Mouse (Mus musculus) embryonic facial prominence, embryonic 10.5 days (tissue): ENCODE data around the gene F2rl1. TPM values are rescaled to one million over a fixed set of nuclear protein-coding genes. Genes with fewer than 3 reads are reported as not detected.
A peak's percentile ranks its signal among the peaks of the same experiment; 100 is the strongest.
"Not testable (repeated sequence)": the region's sequence is repeated elsewhere in the genome, so short reads cannot be mapped to it uniquely, and the experiment has no call there.

Source experiments
- DNase-seq: peaks from one replicate; pipeline ENCODE4 v3.0.0-alpha.2; 2017; ENCODE audit warnings: low spot score
- H3K27ac ChIP-seq: fragments of 300-500 bp; sonication (generic); replicated peaks from 2 replicates; pipeline ENCODE4 v1.5.1; 2016; ENCODE audit warnings: mild to moderate bottlenecking
- H3K27me3 ChIP-seq: fragments of 300-500 bp; sonication (generic); replicated peaks from 2 replicates; pipeline ENCODE4 v1.6.1; 2016; ENCODE audit warnings: low read depth, mild to moderate bottlenecking; ENCODE audit not compliant: poor library complexity, severe bottlenecking
- H3K36me3 ChIP-seq: fragments of 300-500 bp; sonication (generic); replicated peaks from 2 replicates; pipeline ENCODE4 v1.6.1; 2016; ENCODE audit warnings: mild to moderate bottlenecking, moderate library complexity
- H3K4me1 ChIP-seq: fragments of 300-500 bp; sonication (generic); 2 replicates; pipeline ENCODE4 v1.6.1; 2016
- H3K4me3 ChIP-seq: fragments of 300-500 bp; sonication (generic); 2 replicates; pipeline ENCODE4 v1.5.1; 2016; ENCODE audit warnings: mild to moderate bottlenecking, moderate library complexity
- H3K9me3 ChIP-seq: fragments of 300-500 bp; sonication (generic); 2 replicates; pipeline ENCODE4 v1.6.1; 2016; ENCODE audit warnings: mild to moderate bottlenecking
- WGBS: fragments of 180-500 bp; shearing (Covaris S2); methylation state at CpG from one replicate; pipeline ENCODE4 v1.1.7; 2016; 5-methylcytosine and 5-hydroxymethylcytosine counted together
- polyA plus RNA-seq: library from polyadenylated mRNA; unstranded; fragments of >200 nt; fragmentation: Nextera tagmentation; extraction: Ambion mirVana; gene quantifications from 2 replicates; pipeline ENCODE4 v1.2.1, GENCODE M21; 2016

The F2rl1 gene
- polyA plus RNA-seq, 1 experiment from 2014 or later: 0.19 TPM

- peak; percentile 79 for DNase-seq
- Histone ChIP-seq H3K4me3 (peak overlapping the region; percentile 41), H3K27ac (peak overlapping the region; percentile 68)
These were observed 23.3 kb upstream of the F2rl1 start for GRCm38 (mm10) chr13:95548291-95548789.

GRCm38 (mm10) chr13:95547090-95547611 lies 22.1 kb upstream of the F2rl1 start:
- 0 out of 2 replicates have a peak overlapping the region, but pooled peaks have one; percentile 9 for H3K4me3 ChIP-seq
- DNase-seq: peak; percentile 74
- H3K27ac ChIP-seq: peak overlapping the region; percentile 68; the same call in 1 of the 2 replicates
- peaks cover 3% of the 10 kb centered on the region; the same call in 1 of the 2 replicates for H3K27me3 ChIP-seq
- WGBS: 30% methylated on average over 12 of the region's 12 CpGs
- H3K36me3 ChIP-seq: no peaks in the 10 kb centered on the region
- no peaks in the 10 kb centered on the region for H3K9me3 ChIP-seq
- peaks cover 44% of the 10 kb centered on the region for H3K4me1 ChIP-seq

More at GRCm38 (mm10) chr13:95548291-95548789, 23.3 kb upstream of the F2rl1 start:
- no peaks in the 10 kb centered on the region for H3K9me3 ChIP-seq
- WGBS: 24% methylated on average over 20 of the region's 20 CpGs
- H3K27me3 ChIP-seq: peaks cover 3% of the 10 kb centered on the region; the same call in 1 of the 2 replicates
- no peaks in the 10 kb centered on the region for H3K36me3 ChIP-seq
- H3K4me1 ChIP-seq: peaks cover 44% of the 10 kb centered on the region

- Histone ChIP-seq H3K36me3 (no peaks in the 10 kb centered on the region), H3K27ac (peak overlapping the region; percentile 68; the same call in 1 of the 2 replicates), H3K9me3 (no peaks in the 10 kb centered on the region), H3K4me3 (no peak overlapping the region), H3K4me1 (peaks cover 44% of the 10 kb centered on the region), H3K27me3 (peaks cover 3% of the 10 kb centered on the region; the same call in 1 of the 2 replicates)
- DNase-seq: no peak
- WGBS: 81% methylated on average over 6 of the region's 6 CpGs
These were observed 21.2 kb upstream of the F2rl1 start for GRCm38 (mm10) chr13:95546251-95546650.

GRCm38 (mm10) chr13:95545729-95546186 lies 20.7 kb upstream of the F2rl1 start:
- Histone ChIP-seq H3K9me3 (no peaks in the 10 kb centered on the region), H3K27ac (peak overlapping the region; percentile 37; the same call in 1 of the 2 replicates), H3K27me3 (peaks cover 3% of the 10 kb centered on the region; the same call in 1 of the 2 replicates), H3K4me3 (no peak overlapping the region), H3K36me3 (no peaks in the 10 kb centered on the region), H3K4me1 (peaks cover 44% of the 10 kb centered on the region)
- DNase-seq: no peak
- 85% methylated on average over 7 of the region's 7 CpGs for WGBS

GRCm38 (mm10) chr13:95538021-95538420 lies 13.0 kb upstream of the F2rl1 start:
- Histone ChIP-seq H3K27me3 (peaks cover 38% of the 10 kb centered on the region), H3K27ac (no peak overlapping the region), H3K4me3 (no peak overlapping the region), H3K36me3 (no peaks in the 10 kb centered on the region), H3K9me3 (no peaks in the 10 kb centered on the region), H3K4me1 (peaks cover 31% of the 10 kb centered on the region)
- DNase-seq: no peak
- 72% methylated on average over 5 of the region's 5 CpGs for WGBS

- Histone ChIP-seq H3K4me3 (no peak overlapping the region), H3K27me3 (peaks cover 50% of the 10 kb centered on the region), H3K9me3 (no peaks in the 10 kb centered on the region), H3K36me3 (no peaks in the 10 kb centered on the region), H3K27ac (no peak overlapping the region; the same call in 1 of the 2 replicates), H3K4me1 (peaks cover 44% of the 10 kb centered on the region)
- 16% methylated on average over 5 of the region's 5 CpGs for WGBS
- no peak for DNase-seq
These were observed 11.1 kb upstream of the F2rl1 start for GRCm38 (mm10) chr13:95536117-95536493.

- peaks cover 46% of the 10 kb centered on the region for H3K4me1 ChIP-seq
- no peaks in the 10 kb centered on the region for H3K9me3 ChIP-seq
- peaks cover 51% of the 10 kb centered on the region for H3K27me3 ChIP-seq
- H3K4me3 ChIP-seq: peak overlapping the region; percentile 25; the same call in 1 of the 2 replicates
- no peaks in the 10 kb centered on the region for H3K36me3 ChIP-seq
- 5% methylated on average over 11 of the region's 11 CpGs for WGBS
- H3K27ac ChIP-seq: peak overlapping the region; percentile 63
- DNase-seq: peak; percentile 61
These were observed 10.6 kb upstream of the F2rl1 start for GRCm38 (mm10) chr13:95535461-95536116.

- Histone ChIP-seq H3K27me3 (peaks cover 49% of the 10 kb centered on the region), H3K9me3 (no peaks in the 10 kb centered on the region), H3K36me3 (no peaks in the 10 kb centered on the region), H3K4me3 (peak overlapping the region; percentile 25; the same call in 1 of the 2 replicates), H3K4me1 (peaks cover 46% of the 10 kb centered on the region), H3K27ac (peak overlapping the region; percentile 63)
- WGBS: 7% methylated on average over 6 of the region's 6 CpGs
- no peak for DNase-seq
These were observed 10.0 kb upstream of the F2rl1 start for GRCm38 (mm10) chr13:95535026-95535425.

GRCm38 (mm10) chr13:95534131-95534561 lies 9.1 kb upstream of the F2rl1 start:
- 3% methylated on average over 5 of the region's 5 CpGs for WGBS
- H3K36me3 ChIP-seq: no peaks in the 10 kb centered on the region
- peaks cover 46% of the 10 kb centered on the region for H3K4me1 ChIP-seq
- H3K27ac ChIP-seq: peak overlapping the region; percentile 76
- no peaks in the 10 kb centered on the region for H3K9me3 ChIP-seq
- peak; percentile 69 for DNase-seq
- H3K27me3 ChIP-seq: peaks cover 49% of the 10 kb centered on the region
- H3K4me3 ChIP-seq: peak overlapping the region; percentile 39

- WGBS: 19% methylated on average over 8 of the region's 8 CpGs
- Histone ChIP-seq H3K27ac (peak overlapping the region; percentile 76), H3K36me3 (no peaks in the 10 kb centered on the region), H3K4me1 (peaks cover 46% of the 10 kb centered on the region), H3K4me3 (peak overlapping the region; percentile 39; the same call in 1 of the 2 replicates), H3K9me3 (no peaks in the 10 kb centered on the region), H3K27me3 (peaks cover 49% of the 10 kb centered on the region)
- no peak for DNase-seq
These were observed 8.6 kb upstream of the F2rl1 start for GRCm38 (mm10) chr13:95533640-95534039.

GRCm38 (mm10) chr13:95533121-95533520 lies 8.1 kb upstream of the F2rl1 start:
- peaks cover 46% of the 10 kb centered on the region for H3K4me1 ChIP-seq
- H3K36me3 ChIP-seq, DNase-seq, H3K27ac ChIP-seq, H3K4me3 ChIP-seq, H3K9me3 ChIP-seq: not testable (repeated sequence)
- 73% methylated on average over 5 of the region's 5 CpGs for WGBS
- peaks cover 47% of the 10 kb centered on the region for H3K27me3 ChIP-seq

GRCm38 (mm10) chr13:95531273-95532045 lies 6.4 kb upstream of the F2rl1 start:
- Histone ChIP-seq H3K4me1 (peaks cover 46% of the 10 kb centered on the region), H3K27me3 (peaks cover 51% of the 10 kb centered on the region), H3K27ac (0 out of 2 replicates have a peak overlapping the region, but pooled peaks have one; percentile 7), H3K36me3 (no peaks in the 10 kb centered on the region), H3K9me3 (no peaks in the 10 kb centered on the region), H3K4me3 (no peak overlapping the region)
- WGBS: 37% methylated on average over 9 of the region's 9 CpGs
- DNase-seq: peak; percentile 38
